ENCODE assay signal across 1 mouse cellular context in genomic region chr9:121718070-121718705, GRCm38 (mm10).
TF ChIP-seq lines count a peak whose summit lies in the region.

No protein-coding gene starts in this region.

TF ChIP-seq in myocyte, 11 proteins besides CTCF, POLR2A, EP300 and RAD21 (continued from another document):
- TF ChIP-seq E2F4 (IDR thresholded peaks at IDR 0.05; ENCODE audit: insufficient read depth) (no peak), MYOG (IDR thresholded peaks at IDR 0.05; ENCODE audit: control insufficient read depth in 1 of 3, insufficient read depth in 1 of 3, insufficient read length in 2 of 3, low read depth in 2 of 3) (no peak), CEBPB (IDR thresholded peaks at IDR 0.05; ENCODE audit: insufficient read depth, poor library complexity, severe bottlenecking) (no peak)
TF ChIP-seq in myocyte: peak in this region for 0.
